Mouse (Mus musculus) hindbrain, embryonic 16.5 days (tissue): ENCODE measurements around the gene Abca9. TPM values are rescaled to one million over a fixed set of nuclear protein-coding genes. Genes with fewer than 3 reads are reported as not detected.

Source experiments
- ATAC-seq: fragments of 200-750 bp; cut with Nextera tagmentation; 2 replicates; pipeline ENCODE4 v1.8.0; 2017; ENCODE audit warnings: moderate TSS enrichment, moderate library complexity
- H3K27ac ChIP-seq: fragments of 300-500 bp; sonication (generic); 2 replicates; pipeline ENCODE4 v1.5.1; 2014; ENCODE audit warnings: low read depth, mild to moderate bottlenecking, control low read depth, low read length, moderate library complexity
- H3K27me3 ChIP-seq: fragments of 300-500 bp; sonication (generic); replicated peaks from 2 replicates; pipeline ENCODE4 v1.6.1; 2014; ENCODE audit warnings: low read length; ENCODE audit not compliant: control insufficient read depth, insufficient read depth
- H3K36me3 ChIP-seq: fragments of 300-500 bp; sonication (generic); 2 replicates; pipeline ENCODE4 v1.6.1; 2014; ENCODE audit warnings: mild to moderate bottlenecking, low read length, moderate library complexity, mixed read lengths; ENCODE audit not compliant: control insufficient read depth, insufficient read depth
- H3K4me1 ChIP-seq: fragments of 300-500 bp; sonication (generic); 2 replicates; pipeline ENCODE4 v1.6.1; 2014; ENCODE audit warnings: low read depth, low read length; ENCODE audit not compliant: control insufficient read depth, insufficient read depth
- H3K4me2 ChIP-seq: fragments of 300-500 bp; sonication (generic); 2 replicates; pipeline ENCODE4 v1.6.1; 2014; ENCODE audit warnings: mild to moderate bottlenecking, low read length, control low read depth, moderate library complexity
- H3K4me3 ChIP-seq: fragments of 300-500 bp; sonication (generic); 2 replicates; pipeline ENCODE4 v1.5.1; 2014; ENCODE audit warnings: mild to moderate bottlenecking, low read length, control low read depth, moderate library complexity
- H3K9ac ChIP-seq: fragments of 300-500 bp; sonication (generic); 2 replicates; pipeline ENCODE4 v1.6.1; 2014; ENCODE audit warnings: low read depth, mild to moderate bottlenecking, control low read depth, low read length, moderate library complexity
- H3K9me3 ChIP-seq: fragments of 300-500 bp; sonication (generic); 2 replicates; pipeline ENCODE4 v1.6.1; 2014; ENCODE audit warnings: mild to moderate bottlenecking, low read length, moderate library complexity; ENCODE audit not compliant: control insufficient read depth
- WGBS: fragments of 180-500 bp; shearing (Covaris S2); extraction: QIAGEN DNeasy Blood & Tissue Kit; methylation state at CpG from one replicate; pipeline ENCODE4 v1.1.7; 2014; 5-methylcytosine and 5-hydroxymethylcytosine counted together
- polyA plus RNA-seq: library from polyadenylated mRNA; unstranded; fragments of >200 nt; fragmentation: Nextera tagmentation; extraction: Ambion mirVana; gene quantifications from 2 replicates; pipeline ENCODE4 v1.2.1, GENCODE M21; 2015

Gene Abca9
- polyA plus RNA-seq, 1 experiment from 2014 or later = 2.7 TPM

DNA sequence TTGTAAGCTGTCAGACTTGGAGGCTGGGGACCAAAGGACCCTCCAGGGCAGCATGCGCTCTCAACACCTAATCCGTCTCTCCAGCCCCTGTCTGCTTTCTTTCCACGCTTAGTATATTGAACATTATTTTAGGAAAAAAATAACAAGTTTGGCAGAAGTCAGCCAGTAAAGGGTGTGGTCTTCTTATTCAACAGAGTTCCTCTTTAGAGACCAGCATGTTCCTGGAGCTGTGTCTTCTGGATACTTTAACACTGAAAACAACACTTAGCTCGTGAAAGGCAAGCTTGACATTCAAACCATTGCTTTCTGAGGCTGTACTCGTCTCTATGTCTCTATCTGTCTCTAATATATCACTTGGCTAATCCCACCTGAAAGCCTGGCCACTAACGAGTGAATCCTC, 10.9 kb downstream of the Abca9 start:
- Histone ChIP-seq H3K9ac (no peak overlapping the region), H3K36me3 (no peaks in the 10 kb centered on the region), H3K9me3 (no peaks in the 10 kb centered on the region), H3K4me1 (no peaks in the 10 kb centered on the region), H3K4me2 (no peak overlapping the region), H3K4me3 (no peak overlapping the region), H3K27me3 (no peaks in the 10 kb centered on the region), H3K27ac (no peak overlapping the region)
- 82% methylated on average over 6 of the region's 6 CpGs for WGBS
- ATAC-seq = no peak

DNA sequence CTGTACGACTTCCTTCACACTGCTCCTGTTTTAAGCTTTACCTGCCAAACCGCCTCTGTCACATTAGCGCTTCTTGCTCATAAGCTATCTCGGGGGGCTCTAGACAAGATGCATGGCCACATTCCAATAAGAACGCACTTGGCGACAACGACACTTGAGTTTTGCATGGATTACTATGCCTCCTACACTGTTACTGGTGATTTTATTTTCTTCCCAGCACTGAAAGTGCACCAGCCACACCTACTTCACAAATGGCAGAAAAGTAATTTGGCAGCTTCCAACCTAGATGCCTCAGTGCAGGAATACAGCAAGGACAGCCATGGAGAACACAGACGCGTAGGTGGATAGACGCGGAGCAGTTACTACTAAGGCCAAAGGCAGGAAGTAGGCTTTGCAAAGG, 12.0 kb downstream of the Abca9 start:
- no peaks in the 10 kb centered on the region for H3K9me3 ChIP-seq
- no peaks in the 10 kb centered on the region for H3K4me1 ChIP-seq
- H3K27me3 ChIP-seq = no peaks in the 10 kb centered on the region
- no peak overlapping the region for H3K4me3 ChIP-seq
- H3K36me3 ChIP-seq = no peaks in the 10 kb centered on the region
- ATAC-seq = no peak
- H3K9ac ChIP-seq = no peak overlapping the region
- 94% methylated on average over 11 of the region's 11 CpGs for WGBS
- H3K4me2 ChIP-seq = no peak overlapping the region
- H3K27ac ChIP-seq = no peak overlapping the region

GRCm38 (mm10) chr11:110147640-110148039, 20.4 kb downstream of the Abca9 start:
- no peaks in the 10 kb centered on the region for H3K36me3 ChIP-seq
- H3K27ac ChIP-seq = no peak overlapping the region
- no peak overlapping the region for H3K4me3 ChIP-seq
- no peak overlapping the region for H3K4me2 ChIP-seq
- no peaks in the 10 kb centered on the region for H3K27me3 ChIP-seq
- H3K9me3 ChIP-seq = no peaks in the 10 kb centered on the region
- ATAC-seq = no peak
- no peaks in the 10 kb centered on the region for H3K4me1 ChIP-seq
- H3K9ac ChIP-seq = no peak overlapping the region
- WGBS = 95% methylated on average over 5 of the region's 5 CpGs

- no peaks in the 10 kb centered on the region for H3K27me3 ChIP-seq
- H3K4me3 ChIP-seq = no peak overlapping the region
- H3K4me2 ChIP-seq = no peak overlapping the region
- H3K4me1 ChIP-seq = no peaks in the 10 kb centered on the region
- H3K9me3 ChIP-seq = no peaks in the 10 kb centered on the region
- 72% methylated on average over 11 of the region's 11 CpGs for WGBS
- H3K36me3 ChIP-seq = no peaks in the 10 kb centered on the region
- H3K9ac ChIP-seq = no peak overlapping the region
- no peak for ATAC-seq
- H3K27ac ChIP-seq = no peak overlapping the region
Observed at GRCm38 (mm10) chr11:110145421-110145820, 22.6 kb downstream of the Abca9 start.

GRCm38 (mm10) chr11:110130760-110131159, 37.2 kb downstream of the Abca9 start:
- no peak overlapping the region for H3K4me3 ChIP-seq
- no peaks in the 10 kb centered on the region for H3K4me1 ChIP-seq
- ATAC-seq = no peak
- H3K36me3 ChIP-seq = no peaks in the 10 kb centered on the region
- no peak overlapping the region for H3K27ac ChIP-seq
- H3K9me3 ChIP-seq = no peaks in the 10 kb centered on the region
- H3K9ac ChIP-seq = no peak overlapping the region
- 84% methylated on average over 5 of the region's 5 CpGs for WGBS
- no peaks in the 10 kb centered on the region for H3K27me3 ChIP-seq
- no peak overlapping the region for H3K4me2 ChIP-seq

GRCm38 (mm10) chr11:110111137-110111536, 56.9 kb downstream of the Abca9 start:
- Histone ChIP-seq H3K4me2 (no peak overlapping the region), H3K9me3 (no peaks in the 10 kb centered on the region), H3K36me3 (no peaks in the 10 kb centered on the region), H3K4me1 (no peaks in the 10 kb centered on the region), H3K27ac (no peak overlapping the region), H3K27me3 (no peaks in the 10 kb centered on the region), H3K9ac (no peak overlapping the region), H3K4me3 (no peak overlapping the region)
- ATAC-seq = no peak
- 38% methylated on average over 4 of the region's 4 CpGs for WGBS

DNA sequence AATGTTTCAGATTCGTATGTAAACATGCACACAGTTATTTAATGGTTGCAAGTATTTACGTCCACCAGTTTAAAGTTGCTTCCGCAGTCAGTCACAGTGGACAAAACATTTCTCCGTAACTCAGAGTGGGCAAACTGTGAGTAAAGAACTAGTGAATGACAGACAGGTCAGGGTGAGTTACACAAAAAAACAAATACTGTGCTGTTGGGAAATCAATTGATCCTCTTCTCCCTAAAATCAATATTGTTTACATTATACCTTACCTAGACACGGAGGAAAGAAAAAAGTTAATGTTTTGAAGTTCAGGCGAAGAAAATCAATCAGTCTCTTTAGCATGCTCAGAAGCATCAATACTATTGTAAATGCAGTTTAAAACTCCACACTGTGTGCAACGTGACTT, 66.6 kb downstream of the Abca9 start:
- H3K9me3 ChIP-seq = no peaks in the 10 kb centered on the region; the same call in 1 of the 2 replicates
- no peak for ATAC-seq
- H3K4me2 ChIP-seq = no peak overlapping the region
- H3K36me3 ChIP-seq = no peaks in the 10 kb centered on the region
- H3K27me3 ChIP-seq = no peaks in the 10 kb centered on the region
- no peak overlapping the region for H3K27ac ChIP-seq
- WGBS = 88% methylated on average over 7 of the region's 7 CpGs
- no peak overlapping the region for H3K9ac ChIP-seq
- no peaks in the 10 kb centered on the region for H3K4me1 ChIP-seq
- H3K4me3 ChIP-seq = no peak overlapping the region

- H3K4me3 ChIP-seq = no peak overlapping the region
- no peaks in the 10 kb centered on the region; the same call in 1 of the 2 replicates for H3K9me3 ChIP-seq
- 81% methylated on average over 4 of the region's 4 CpGs for WGBS
- H3K4me1 ChIP-seq = no peaks in the 10 kb centered on the region
- no peak overlapping the region for H3K9ac ChIP-seq
- no peaks in the 10 kb centered on the region for H3K36me3 ChIP-seq
- no peak overlapping the region for H3K27ac ChIP-seq
- no peak for ATAC-seq
- H3K27me3 ChIP-seq = no peaks in the 10 kb centered on the region
- H3K4me2 ChIP-seq = no peak overlapping the region
Observed at GRCm38 (mm10) chr11:110098901-110099300, 69.1 kb downstream of the Abca9 start.

GRCm38 (mm10) chr11:110097465-110097864, 70.5 kb downstream of the Abca9 start:
- Histone ChIP-seq H3K9me3 (no peaks in the 10 kb centered on the region), H3K27ac (no peak overlapping the region), H3K4me3 (no peak overlapping the region), H3K36me3 (no peaks in the 10 kb centered on the region), H3K9ac (no peak overlapping the region), H3K27me3 (no peaks in the 10 kb centered on the region), H3K4me2 (no peak overlapping the region), H3K4me1 (no peaks in the 10 kb centered on the region)
- whole genome bisulfite sequencing = 74% methylated on average over 6 of the region's 6 CpGs
- no peak for ATAC-seq

- no peak for ATAC-seq
- 56% methylated on average over 5 of the region's 5 CpGs for WGBS
Observed at GRCm38 (mm10) chr11:110095858-110096257, 72.1 kb downstream of the Abca9 start, which contains the start of gene Abca8a. Gene Abca8a, minus strand, starts transcription at chr11:110095978.

More at GRCm38 (mm10) chr11:110095858-110096257, 72.1 kb downstream of the Abca9 start, which contains the start of gene Abca8a:
- Histone ChIP-seq H3K9ac (no peak within 1 kb of the TSS), H3K9me3 (no peaks in the 10 kb centered on the region), H3K4me3 (no peak within 1 kb of the TSS), H3K36me3 (no peaks in the 10 kb centered on the region), H3K27ac (no peak within 1 kb of the TSS), H3K4me2 (no peak within 1 kb of the TSS), H3K4me1 (no peaks in the 10 kb centered on the region), H3K27me3 (no peaks in the 10 kb centered on the region)
